Mouse (Mus musculus) MEL (cell line): Measurements from ENCODE around the gene Adap1. TPM values are rescaled to one million over a fixed set of nuclear protein-coding genes. Genes with fewer than 3 reads are reported as not detected.

Experiments used
- DNase-seq: peaks from one replicate; pipeline ENCODE4 v3.0.0; 2011; ENCODE audit warnings: low read depth, low spot score
- H3K27ac ChIP-seq: 2 replicates; pipeline ENCODE4 v1.5.1; 2012; ENCODE audit warnings: low read depth, mild to moderate bottlenecking, control low read depth, low read length, moderate library complexity; ENCODE audit not compliant: control insufficient read depth
- H3K27me3 ChIP-seq, 2 experiments: fragments of 150-350 bp in 1 of 2; sonication (generic) in 1 of 2; 2 replicates each; pipeline ENCODE4 v1.6.1; 2012; ENCODE audit warnings: low read length in 2 of 2, mild to moderate bottlenecking in 2 of 2, improper control_type of control experiment in 1 of 2, moderate library complexity in 1 of 2; ENCODE audit not compliant: insufficient read depth in 2 of 2, control insufficient read depth in 1 of 2
- H3K36me3 ChIP-seq, 2 experiments: 2 replicates each; pipeline ENCODE4 v1.6.1; 2012 to 2014; ENCODE audit warnings: low read length in 2 of 2, improper control_type of control experiment in 1 of 2, inconsistent platforms in 1 of 2, mild to moderate bottlenecking in 1 of 2; ENCODE audit not compliant: insufficient read depth in 2 of 2, control insufficient read depth in 1 of 2
- H3K4me1 ChIP-seq, 2 experiments: fragments of 150-350 bp in 1 of 2; sonication (generic) in 1 of 2; 2 replicates each; pipeline ENCODE4 v1.6.1; 2012; ENCODE audit warnings: low read length in 2 of 2, improper control_type of control experiment in 1 of 2, mild to moderate bottlenecking in 1 of 2; ENCODE audit not compliant: insufficient read depth in 2 of 2, control insufficient read depth in 1 of 2
- H3K4me3 ChIP-seq, 2 experiments: fragments of 150-350 bp in 1 of 2; sonication (generic) in 1 of 2; 2 replicates each; pipeline ENCODE4 v1.5.1; 2012; ENCODE audit warnings: low read depth in 2 of 2, low read length in 2 of 2, mild to moderate bottlenecking in 2 of 2, moderate library complexity in 2 of 2, control low read depth in 1 of 2, improper control_type of control experiment in 1 of 2; ENCODE audit not compliant: control insufficient read depth in 1 of 2, insufficient read depth in 1 of 2
- H3K79me2 ChIP-seq: 2 replicates; pipeline ENCODE4 v1.6.1; 2012; ENCODE audit warnings: mild to moderate bottlenecking, low read length, moderate library complexity; ENCODE audit not compliant: control insufficient read depth, poor library complexity, insufficient read depth
- H3K9ac ChIP-seq: 2 replicates; pipeline ENCODE4 v1.6.1; 2012; ENCODE audit warnings: low read depth, mild to moderate bottlenecking, control low read depth, low read length, moderate library complexity; ENCODE audit not compliant: control insufficient read depth, poor library complexity, severe bottlenecking
- H3K9me3 ChIP-seq: fragments of 150-350 bp; sonication (generic); replicated peaks from 2 replicates; pipeline ENCODE4 v1.6.1; 2012; ENCODE audit warnings: mild to moderate bottlenecking, low read length, improper control_type of control experiment, moderate library complexity; ENCODE audit not compliant: insufficient read depth
- CHD1 ChIP-seq: IDR thresholded peaks from 2 replicates; pipeline ENCODE4 v1.6.1; 2012; ENCODE audit warnings: low read depth, mild to moderate bottlenecking, inconsistent platforms, low read length, improper control_type of control experiment
- CTCF ChIP-seq, 3 experiments: IDR thresholded peaks in 2 of 3; conservative IDR thresholded peaks in 1 of 3; 2 replicates each; pipeline ENCODE4 v1.5.1; 2011 to 2012; ENCODE audit warnings: low read length in 3 of 3, low read depth in 2 of 3, mild to moderate bottlenecking in 2 of 3, improper control_type of control experiment in 1 of 3, inconsistent platforms in 1 of 3, mixed read lengths in 1 of 3, moderate library complexity in 1 of 3; ENCODE audit not compliant: control insufficient read depth in 1 of 3, insufficient read depth in 1 of 3, poor library complexity in 1 of 3, severe bottlenecking in 1 of 3
- ELF1 ChIP-seq: IDR thresholded peaks from 2 replicates; pipeline ENCODE4 v1.6.1; 2014; ENCODE audit warnings: low read depth, mild to moderate bottlenecking, inconsistent platforms, low read length, improper control_type of control experiment, moderate library complexity
- ETS1 ChIP-seq: IDR thresholded peaks from 2 replicates; pipeline ENCODE4 v1.6.1; 2012; ENCODE audit warnings: low read depth, mild to moderate bottlenecking, inconsistent platforms, low read length, improper control_type of control experiment, moderate library complexity
- GABPA ChIP-seq: IDR thresholded peaks from 2 replicates; pipeline ENCODE4 v1.6.1; 2012; ENCODE audit warnings: low read depth, mild to moderate bottlenecking, inconsistent platforms, low read length, improper control_type of control experiment, moderate library complexity
- HCFC1 ChIP-seq: IDR thresholded peaks from 2 replicates; pipeline ENCODE4 v1.6.1; 2012; ENCODE audit warnings: low read depth, mild to moderate bottlenecking, inconsistent platforms, low read length, improper control_type of control experiment, moderate library complexity
- KAT2A ChIP-seq: conservative IDR thresholded peaks from 2 replicates; pipeline ENCODE4 v1.6.1; 2012; ENCODE audit warnings: low read depth, low read length, improper control_type of control experiment, inconsistent platforms
- MAX ChIP-seq: IDR thresholded peaks from 2 replicates; pipeline ENCODE4 v1.6.1; 2011; ENCODE audit warnings: low read length, improper control_type of control experiment
- MAZ ChIP-seq: IDR thresholded peaks from 2 replicates; pipeline ENCODE4 v1.6.1; 2012; ENCODE audit warnings: low read depth, mild to moderate bottlenecking, inconsistent platforms, low read length, improper control_type of control experiment
- MEF2A ChIP-seq: IDR thresholded peaks from 2 replicates; pipeline ENCODE4 v1.6.1; 2014; ENCODE audit warnings: low read depth, mild to moderate bottlenecking, inconsistent platforms, low read length, improper control_type of control experiment; ENCODE audit not compliant: poor library complexity, insufficient replicate concordance, severe bottlenecking; ENCODE audit errors: extremely low read depth
- MXI1 ChIP-seq: IDR thresholded peaks from 2 replicates; pipeline ENCODE4 v1.6.1; 2011; ENCODE audit warnings: mild to moderate bottlenecking, low read depth, low read length, improper control_type of control experiment
- MYB ChIP-seq: IDR thresholded peaks from 2 replicates; pipeline ENCODE4 v1.6.1; 2011; ENCODE audit warnings: mild to moderate bottlenecking, low read depth, low read length, improper control_type of control experiment
- NELFE ChIP-seq: IDR thresholded peaks from 2 replicates; pipeline ENCODE4 v1.6.1; 2011; ENCODE audit warnings: low read depth, low read length, improper control_type of control experiment
- NRF1 ChIP-seq: IDR thresholded peaks from 2 replicates; pipeline ENCODE4 v1.6.1; 2014; ENCODE audit warnings: low read depth, mild to moderate bottlenecking, inconsistent platforms, low read length, improper control_type of control experiment, moderate library complexity; ENCODE audit not compliant: poor library complexity, insufficient read depth, severe bottlenecking
- POLR2A ChIP-seq, 2 experiments: IDR thresholded peaks; 2 replicates each; pipeline ENCODE4 v1.6.1; 2011 to 2012; ENCODE audit warnings: low read length in 2 of 2, mild to moderate bottlenecking in 2 of 2, control low read depth in 1 of 2, improper control_type of control experiment in 1 of 2, low read depth in 1 of 2, moderate library complexity in 1 of 2; ENCODE audit not compliant: control insufficient read depth in 1 of 2, insufficient read depth in 1 of 2, poor library complexity in 1 of 2
- RAD21 ChIP-seq: IDR thresholded peaks from 2 replicates; pipeline ENCODE4 v1.6.1; 2011; ENCODE audit warnings: mild to moderate bottlenecking, low read depth, low read length, improper control_type of control experiment
- SIN3A ChIP-seq: IDR thresholded peaks from 2 replicates; pipeline ENCODE4 v1.6.1; 2012; ENCODE audit warnings: low read length, improper control_type of control experiment, inconsistent platforms
- TCF12 ChIP-seq: IDR thresholded peaks from 2 replicates; pipeline ENCODE4 v1.6.1; 2014; ENCODE audit warnings: low read depth, mild to moderate bottlenecking, inconsistent platforms, low read length, improper control_type of control experiment, moderate library complexity
- USF1 ChIP-seq: IDR thresholded peaks from 2 replicates; pipeline ENCODE4 v1.6.1; 2014; ENCODE audit warnings: low read depth, mild to moderate bottlenecking, inconsistent platforms, low read length, improper control_type of control experiment, moderate library complexity
- ZMIZ1 ChIP-seq: IDR thresholded peaks from 2 replicates; pipeline ENCODE4 v1.6.1; 2012; ENCODE audit warnings: low read depth, mild to moderate bottlenecking, inconsistent platforms, low read length, improper control_type of control experiment, moderate library complexity
- ZNF384 ChIP-seq: IDR thresholded peaks from 2 replicates; pipeline ENCODE4 v1.6.1; 2012; ENCODE audit warnings: low read depth, mild to moderate bottlenecking, inconsistent platforms, low read length, improper control_type of control experiment
- polyA plus RNA-seq, 2 experiments: library from polyadenylated mRNA; stranded (reverse) in 1 of 2; unstranded in 1 of 2; fragments of >175 nt in 1 of 2; fragments of >200 nt in 1 of 2; gene quantifications; 2 replicates each; pipeline versions ENCODE4 v1.2.1 to v1.2.4; 2012; ENCODE audit warnings: low replicate concordance in 2 of 2, low read depth in 1 of 2; ENCODE audit not compliant: insufficient read length in 2 of 2, insufficient read depth in 1 of 2, missing spikeins in 1 of 2
- total RNA-seq: library from RNA; depleted of rRNA; stranded (reverse); fragments of 300-350 nt; gene quantifications from 2 replicates; pipeline ENCODE4 v1.2.3, GENCODE M21; 2012

Adap1 gene
- total and polyA plus RNA-seq, 3 experiments: 52.9 to 59.8 TPM; not detected in 1

GRCm38 (mm10) chr5:139323260-139323924, 2.0 kb downstream of the Adap1 start (continued):
- no peak for TF ChIP-seq CTCF (IDR thresholded peaks at IDR 0.05 in 2 of 3, conservative IDR thresholded peaks at IDR 0.05 in 1 of 3; ENCODE audit: control insufficient read depth in 1 of 3, insufficient read depth in 1 of 3, low read depth in 2 of 3, low read length in 3 of 3, poor library complexity in 1 of 3, severe bottlenecking in 1 of 3)

- Histone ChIP-seq H3K27me3 (no peaks in the 10 kb centered on the region), H3K4me1 (peaks cover 0 to 18% of the 10 kb centered on the region in 2 experiments; a peak in 3 of 4 replicates), H3K36me3 (peaks cover 0 to 4% of the 10 kb centered on the region in 2 experiments; a peak in 2 of 4 replicates), H3K9me3 (no peaks in the 10 kb centered on the region), H3K4me3 (no peak overlapping the region), H3K27ac (no peak overlapping the region), H3K9ac (no peak overlapping the region), H3K79me2 (peaks cover 14% of the 10 kb centered on the region)
- DNase-seq: no peak
- TF ChIP-seq TCF12 (no peak), MAX (no peak), RAD21 (no peak), POLR2A (IDR thresholded peaks at IDR 0.05; ENCODE audit: control insufficient read depth in 1 of 2, insufficient read depth in 1 of 2, low read depth in 1 of 2, low read length in 2 of 2, poor library complexity in 1 of 2) (no peak), MYB (no peak), CHD1 (no peak), MXI1 (no peak), NRF1 (no peak), MEF2A (no peak), HCFC1 (no peak), GABPA (no peak), USF1 (no peak), NELFE (no peak), MAZ (no peak), ELF1 (no peak), KAT2A (no peak), ZMIZ1 (no peak), SIN3A (no peak), ETS1 (no peak), ZNF384 (no peak)
These were observed 4.1 kb downstream of the Adap1 start for GRCm38 (mm10) chr5:139321331-139321730.
